Mouse (Mus musculus) kidney, postnatal 25 days (tissue): ENCODE results near the gene Kpna2.
"Not testable (repeated sequence)": the region's sequence is repeated elsewhere in the genome, so short reads cannot be mapped to it uniquely, and the experiment has no call there.

ENCODE experiments used
- DNase-seq, 2 experiments: peaks; one replicate each; pipeline ENCODE4 v3.0.0; 2021; ENCODE audit warnings: mixed read lengths in 2 of 2

The Kpna2 gene

DNA sequence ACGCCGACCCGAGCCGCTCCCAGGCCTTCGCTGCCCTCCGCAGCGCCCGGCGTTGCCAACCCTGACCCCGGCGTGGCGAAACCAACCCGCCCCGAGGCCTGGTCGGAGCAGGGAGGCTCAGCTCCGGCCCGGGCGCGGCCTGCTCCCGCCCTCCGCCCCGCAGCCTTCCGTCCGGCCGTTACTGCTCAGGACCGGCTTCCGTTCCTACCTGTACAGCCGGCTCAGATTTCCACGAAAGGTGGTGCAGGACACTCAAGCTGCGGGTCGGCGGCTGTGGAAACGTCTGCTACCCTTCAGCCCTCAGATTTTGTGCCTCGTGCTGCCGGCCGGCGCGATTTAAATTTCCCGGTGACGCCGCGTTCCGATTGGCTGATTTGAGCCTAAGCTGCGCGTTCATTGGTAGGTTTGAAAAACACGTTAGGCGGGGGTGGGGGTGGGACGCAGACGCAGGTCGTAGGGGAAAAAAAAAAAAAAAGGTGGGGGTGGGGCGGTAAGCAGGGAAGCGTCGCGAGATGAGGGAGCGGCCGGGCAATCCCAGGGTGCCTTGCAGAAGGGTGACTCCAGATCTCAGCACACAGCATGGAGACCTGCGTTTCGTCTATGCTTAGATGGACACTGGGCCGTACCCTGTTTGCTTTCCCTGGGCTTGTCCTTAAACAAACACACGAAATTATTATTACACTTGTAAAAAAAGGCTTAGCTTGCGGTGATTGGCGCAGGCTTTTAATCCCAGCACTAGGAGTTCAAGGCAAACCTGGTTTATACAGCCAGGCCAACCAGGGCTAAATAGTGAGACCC is at the start of gene Kpna2:
Gene Kpna2 (minus strand): TSS at position 391 of the 798 bp plus-strand sequence.
- peak; percentile 94 to 95 for DNase-seq

DNA sequence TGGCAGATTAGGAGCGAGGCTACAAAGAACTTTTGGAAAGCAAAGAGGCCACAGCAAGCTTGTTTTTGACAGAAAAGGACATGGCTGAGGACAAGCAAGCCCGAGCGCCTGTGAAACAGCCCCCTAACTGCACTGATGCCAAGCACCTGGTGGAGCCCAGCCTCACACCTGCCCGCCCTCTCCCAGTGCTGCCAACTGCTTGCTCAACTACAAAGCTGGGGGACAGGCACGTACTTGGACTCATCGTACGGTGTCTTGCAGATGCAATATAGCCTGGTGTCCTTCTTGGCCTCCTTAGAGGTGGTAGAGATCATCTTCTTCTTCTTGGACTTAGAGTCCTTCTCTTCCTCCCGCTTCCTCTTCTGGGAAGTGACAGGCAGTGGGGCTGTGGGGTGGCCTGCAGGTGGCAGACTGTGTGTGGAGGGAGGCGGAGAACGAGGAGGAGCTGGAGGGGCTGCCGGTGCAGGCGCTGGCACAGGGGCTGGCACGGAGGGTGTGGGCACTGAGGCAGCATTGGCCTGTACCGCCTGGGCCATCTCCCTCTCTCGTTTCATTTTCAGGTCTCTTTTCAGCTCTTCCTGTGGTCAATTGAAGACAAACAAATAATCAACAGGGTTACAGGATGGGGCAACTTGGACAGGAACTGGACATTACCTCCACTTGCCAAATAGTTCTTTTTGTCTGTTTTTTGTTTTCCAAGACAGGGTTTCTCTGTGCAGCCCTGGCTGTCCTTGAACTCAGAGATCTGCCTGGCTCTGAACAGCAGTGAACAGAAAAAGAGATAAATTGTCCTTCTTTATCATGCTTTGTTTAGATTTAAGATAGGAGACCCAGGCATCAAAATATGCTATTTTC is 47.7 kb upstream of the Kpna2 start:
- no peak for DNase-seq

GRCm38 (mm10) chr11:107045546-107045945 is 46.2 kb upstream of the Kpna2 start:
- no peak for DNase-seq

- peak; percentile 61 to 75 for DNase-seq
These were observed 45.0 kb upstream of the Kpna2 start for GRCm38 (mm10) chr11:107044321-107044720.

DNA sequence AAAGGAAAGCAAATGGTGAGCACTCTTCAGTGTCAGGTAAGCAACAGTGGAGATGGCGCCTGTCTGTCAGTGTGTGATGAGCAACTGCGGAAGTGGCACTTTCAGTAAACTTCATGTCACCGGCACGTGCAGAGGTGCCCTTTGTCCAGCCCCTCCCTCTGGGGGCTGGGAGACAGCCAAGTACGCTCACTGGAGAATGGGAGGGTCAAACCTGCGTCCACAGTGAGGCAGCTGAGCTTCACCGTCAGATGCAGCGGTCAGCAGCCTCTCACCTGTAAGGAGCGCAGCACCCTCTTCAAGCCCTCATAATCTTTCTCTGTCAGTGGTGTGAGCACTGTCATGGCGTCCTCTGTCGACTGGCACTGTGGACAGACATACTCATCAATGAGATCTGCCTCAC is 44.0 kb upstream of the Kpna2 start:
- peak; percentile 50 to 73 for DNase-seq

DNA sequence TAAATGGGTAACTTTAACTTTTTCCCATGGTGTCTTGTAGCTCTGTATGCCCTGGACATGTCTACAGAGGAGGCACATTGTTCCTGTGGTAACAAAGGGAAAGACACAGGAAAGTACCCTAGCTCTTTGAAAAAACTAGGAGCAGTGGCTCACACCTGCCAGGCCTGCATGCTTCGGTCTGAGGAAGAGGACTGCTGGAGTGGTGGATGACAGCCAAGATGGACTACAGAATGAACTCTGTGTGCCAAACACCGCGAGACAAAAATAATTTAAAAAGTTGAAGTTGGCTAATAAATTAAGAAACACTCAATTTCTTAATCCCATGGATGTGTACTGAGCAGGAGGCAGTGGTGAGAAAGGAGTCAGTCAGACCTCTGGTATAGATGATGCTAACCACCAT is 42.1 kb upstream of the Kpna2 start:
- no peak for DNase-seq

DNA sequence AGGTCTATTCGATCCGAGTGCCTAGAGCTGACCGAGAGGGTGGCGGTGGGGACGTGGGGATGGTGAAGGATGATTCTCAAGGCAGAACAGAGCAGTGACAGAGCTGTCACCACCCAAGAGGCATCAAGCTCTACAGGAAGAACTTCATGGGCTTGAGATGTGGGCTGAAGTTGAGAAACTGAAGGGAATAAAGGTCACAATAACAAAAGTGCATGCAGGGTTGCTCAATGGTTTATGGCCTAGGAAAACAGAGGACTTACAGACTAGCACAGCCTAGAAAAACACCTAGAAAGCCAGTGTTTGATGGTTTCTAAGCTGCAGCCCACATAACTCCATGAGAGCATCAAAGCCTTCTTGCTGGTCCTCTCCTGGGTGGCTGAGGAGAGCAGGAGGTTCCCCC is 40.1 kb upstream of the Kpna2 start:
- DNase-seq = no peak

DNA sequence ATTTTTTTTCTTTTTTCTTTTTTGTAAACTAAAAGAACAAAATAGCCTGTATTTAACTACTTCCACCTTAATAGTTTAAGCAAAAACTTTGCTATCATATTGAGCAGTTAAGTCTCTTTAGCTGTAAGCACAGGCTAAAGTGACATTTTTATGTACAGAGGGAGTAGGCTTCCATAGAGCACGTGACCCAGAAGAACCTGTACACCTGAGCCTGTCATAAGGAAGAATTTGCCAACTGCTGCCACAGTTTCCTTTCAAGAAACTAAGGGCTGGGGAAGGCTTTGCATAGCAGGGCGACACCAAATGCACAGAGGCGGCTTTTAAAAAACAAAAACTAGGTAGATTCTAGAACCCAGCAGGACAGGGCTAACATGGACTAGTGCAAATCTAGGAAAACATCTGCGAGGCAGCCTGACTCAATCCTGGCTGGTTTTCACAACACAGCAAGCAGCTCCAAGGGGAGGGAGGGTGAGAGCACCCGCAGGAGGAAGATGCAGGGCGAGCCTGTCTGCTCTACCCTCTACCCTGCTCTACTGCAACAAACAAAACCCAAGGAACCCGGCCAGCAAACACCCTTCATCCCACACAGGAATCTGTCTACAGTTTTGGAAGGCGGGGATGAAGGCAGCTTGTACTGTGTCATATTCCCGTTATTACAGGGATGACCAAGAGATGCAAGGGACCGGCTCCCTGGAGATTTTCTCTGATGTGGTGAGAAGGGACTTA is 34.9 kb upstream of the Kpna2 start:
- DNase-seq = no peak

GRCm38 (mm10) chr11:107031635-107032034 is 32.3 kb upstream of the Kpna2 start:
- no peak for DNase-seq

DNA sequence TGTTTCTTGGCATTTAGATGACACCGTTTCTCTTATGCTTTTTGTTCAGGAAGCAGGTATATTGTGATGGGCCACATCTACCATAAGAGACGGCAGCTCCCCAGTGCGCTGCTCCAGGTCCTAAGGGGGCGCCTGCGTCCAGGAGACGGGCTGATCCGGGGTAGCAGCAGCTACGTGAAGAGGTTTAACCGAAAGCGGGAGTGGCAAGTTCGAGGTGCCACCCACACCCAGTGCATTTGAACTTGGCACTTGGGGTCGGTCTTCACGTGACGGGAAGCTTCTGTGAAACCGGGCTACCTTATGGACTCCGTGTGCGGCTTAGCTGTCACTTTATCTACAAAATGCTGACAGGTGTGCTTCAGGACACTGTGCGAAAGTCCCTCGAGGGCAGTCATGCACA is 30.2 kb upstream of the Kpna2 start:
- peak in 1 of 2 experiments; percentile 48 for DNase-seq

GRCm38 (mm10) chr11:107028754-107029153 is 29.4 kb upstream of the Kpna2 start:
- no peak for DNase-seq

GRCm38 (mm10) chr11:107028275-107028618 is 28.9 kb upstream of the Kpna2 start:
- no peak for DNase-seq

GRCm38 (mm10) chr11:107027431-107028274 is 28.3 kb upstream of the Kpna2 start:
- peak; percentile 86 to 95 for DNase-seq

DNA sequence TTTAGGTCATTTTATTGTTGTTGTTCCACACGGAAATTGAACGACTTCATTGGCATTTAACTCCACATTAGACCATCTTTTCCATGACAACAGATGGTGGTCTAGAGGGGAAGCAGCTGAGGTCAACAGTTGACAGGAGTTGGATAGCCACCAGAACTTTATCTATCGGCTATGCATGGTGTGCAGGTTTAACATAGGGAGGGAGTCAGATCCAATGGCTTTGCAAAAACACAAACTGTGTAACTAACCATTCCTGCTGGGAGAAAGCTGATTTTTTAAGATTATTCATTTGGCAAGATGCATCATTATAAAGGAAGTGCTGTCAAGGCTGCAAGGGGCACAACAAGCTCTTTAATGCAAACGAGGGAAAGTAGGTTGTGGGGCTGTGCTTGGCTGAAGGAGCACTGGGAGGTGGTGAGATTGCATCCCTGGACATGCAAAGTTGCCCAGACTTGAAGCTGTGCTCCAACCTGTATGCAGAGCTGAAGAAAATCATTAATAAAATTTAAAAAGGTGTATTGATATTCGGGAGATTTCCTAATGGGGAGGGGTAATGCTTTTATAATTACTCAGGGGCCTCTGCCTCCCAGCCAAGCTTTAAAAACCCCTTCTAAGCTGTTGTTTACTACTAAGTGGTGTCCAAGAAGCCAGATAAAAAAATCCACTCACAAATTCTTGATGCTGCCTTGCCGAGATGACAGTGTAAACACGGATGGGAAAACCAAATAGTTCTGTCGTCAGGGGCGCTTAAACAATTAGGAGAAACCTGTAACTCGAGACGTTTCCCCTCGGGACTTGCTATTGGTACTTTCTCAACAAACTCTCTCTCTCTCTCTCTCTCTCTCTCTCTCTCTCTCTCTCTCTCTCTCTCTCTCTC is 27.5 kb upstream of the Kpna2 start:
- DNase-seq = no peak

DNA sequence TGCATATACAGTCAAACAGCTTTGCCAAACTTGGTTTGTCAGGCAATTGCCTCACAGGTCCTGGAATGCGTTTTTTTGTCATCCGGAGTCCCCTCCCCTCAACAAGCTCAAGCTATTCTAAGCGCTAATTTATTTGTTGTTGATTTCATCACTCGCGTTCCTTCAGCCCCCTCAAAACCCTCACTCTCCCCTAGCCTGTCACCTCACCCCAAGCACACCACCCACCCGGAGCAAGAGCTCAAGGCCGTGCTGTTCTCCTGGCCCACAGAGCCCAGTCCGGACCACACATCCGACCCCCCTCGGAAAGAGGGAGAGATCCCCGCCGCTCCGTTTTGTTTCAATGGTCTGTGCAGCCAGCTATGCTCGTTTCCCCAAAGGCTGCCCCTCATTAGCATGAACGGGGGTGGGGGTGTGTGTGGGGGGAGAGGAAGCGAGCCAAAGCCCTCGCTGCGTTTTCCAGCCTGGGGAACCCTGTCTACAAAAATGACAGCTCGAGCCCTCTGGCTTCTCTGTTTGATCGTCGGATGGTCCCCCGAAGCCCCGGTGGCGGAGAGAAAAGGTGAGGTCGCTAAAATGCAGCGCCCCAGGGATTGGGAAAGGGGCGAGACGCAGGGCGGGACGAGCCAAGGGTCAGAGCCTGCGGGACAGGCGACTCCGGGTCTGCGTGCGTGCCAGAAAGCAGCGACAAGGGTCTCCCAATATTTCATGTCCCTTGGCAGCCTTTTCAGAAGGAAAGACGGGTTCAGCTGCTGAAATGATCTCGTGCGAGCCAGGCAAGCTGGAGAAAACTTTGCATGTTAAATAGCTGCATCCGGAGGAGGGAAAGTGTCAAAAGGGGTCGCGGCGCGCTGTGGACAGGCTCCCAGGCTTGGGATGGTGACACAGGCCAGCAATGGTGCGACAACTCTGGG is 26.3 kb upstream of the Kpna2 start, which contains the start of gene 1810010H24Rik:
Gene 1810010H24Rik (plus strand): TSS at position 271 of the 911 bp plus-strand sequence.
- DNase-seq = peak; percentile 46 to 61

DNA sequence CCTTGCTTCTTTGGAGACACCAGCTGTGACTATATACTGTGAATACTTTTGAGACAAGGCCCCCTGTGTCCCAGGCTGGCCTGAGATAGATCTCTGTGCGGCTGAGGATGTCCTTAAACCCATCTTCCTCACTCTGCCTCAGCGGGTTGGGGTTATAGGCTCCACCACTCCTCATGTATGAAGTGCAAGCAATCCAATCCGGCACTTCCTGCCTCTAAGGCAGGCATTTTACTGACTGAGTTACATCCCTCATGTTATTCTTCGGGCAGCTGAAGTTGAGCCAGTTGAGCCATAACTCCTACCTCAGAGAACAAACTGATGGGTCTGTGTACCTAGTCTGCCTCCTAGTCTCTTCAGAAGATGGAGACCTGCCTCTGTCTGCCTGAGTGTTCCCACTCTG is 25.1 kb upstream of the Kpna2 start:
- DNase-seq = no peak

GRCm38 (mm10) chr11:107022050-107022683 is 22.8 kb upstream of the Kpna2 start:
- no peak for DNase-seq

DNA sequence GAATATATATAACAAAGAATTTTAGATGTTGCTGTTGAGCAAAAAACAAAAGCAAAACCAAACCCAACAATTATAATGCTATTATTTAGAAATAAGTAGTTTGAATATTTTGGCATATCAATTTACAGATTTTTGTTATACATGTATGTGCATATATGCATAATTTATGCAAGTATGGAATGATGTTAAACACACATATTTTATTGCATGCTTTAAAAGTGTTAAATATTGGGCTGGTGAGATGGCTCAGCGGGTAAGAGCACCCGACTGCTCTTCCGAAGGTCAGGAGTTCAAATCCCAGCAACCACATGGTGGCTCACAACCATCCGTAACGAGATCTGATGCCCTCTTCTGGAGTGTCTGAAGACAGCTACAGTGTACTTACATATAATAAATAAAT is 20.4 kb upstream of the Kpna2 start:
- DNase-seq = not testable (repeated sequence)

- DNase-seq = no peak
These were observed 20.0 kb upstream of the Kpna2 start for GRCm38 (mm10) chr11:107019318-107019717.

- DNase-seq = no peak
These were observed 19.3 kb upstream of the Kpna2 start for GRCm38 (mm10) chr11:107018606-107019005.
